Mouse (Mus musculus) kidney, embryonic 16.5 days (tissue): Measurements from ENCODE around the gene Ppm1e. TPM values are rescaled to one million over a fixed set of nuclear protein-coding genes. Genes with fewer than 3 reads are reported as not detected.

Experiments used
- ATAC-seq: fragments of 200-750 bp; cut with Nextera tagmentation; 2 replicates; pipeline ENCODE4 v1.8.0; 2017; ENCODE audit warnings: moderate TSS enrichment; ENCODE audit not compliant: low FRiP score, low TSS enrichment
- H3K27ac ChIP-seq: fragments of 300-500 bp; sonication (generic); 2 replicates; pipeline ENCODE4 v1.5.1; 2014; ENCODE audit warnings: low read length
- H3K27me3 ChIP-seq: fragments of 300-500 bp; sonication (generic); 2 replicates; pipeline ENCODE4 v1.6.1; 2014; ENCODE audit warnings: low read length, control low read depth, mixed read lengths; ENCODE audit not compliant: insufficient read depth
- H3K36me3 ChIP-seq: fragments of 300-500 bp; sonication (generic); 2 replicates; pipeline ENCODE4 v1.6.1; 2014; ENCODE audit warnings: low read length, control low read depth, mixed read lengths; ENCODE audit not compliant: insufficient read depth
- H3K4me1 ChIP-seq: fragments of 300-500 bp; sonication (generic); 2 replicates; pipeline ENCODE4 v1.6.1; 2014; ENCODE audit warnings: low read length, control low read depth, mixed read lengths; ENCODE audit not compliant: insufficient read depth
- H3K4me2 ChIP-seq: fragments of 300-500 bp; sonication (generic); replicated peaks from 2 replicates; pipeline ENCODE4 v1.6.1; 2014; ENCODE audit warnings: low read depth, low read length
- H3K4me3 ChIP-seq: fragments of 300-500 bp; sonication (generic); 2 replicates; pipeline ENCODE4 v1.5.1; 2014; ENCODE audit warnings: mild to moderate bottlenecking, low read length
- H3K9ac ChIP-seq: fragments of 300-500 bp; sonication (generic); replicated peaks from 2 replicates; pipeline ENCODE4 v1.6.1; 2014; ENCODE audit warnings: low read length
- H3K9me3 ChIP-seq: fragments of 300-500 bp; sonication (generic); 2 replicates; pipeline ENCODE4 v1.6.1; 2016; ENCODE audit warnings: low read length, control low read depth
- WGBS: fragments of 180-500 bp; shearing (Covaris S2); extraction: QIAGEN DNeasy Blood & Tissue Kit; methylation state at CpG from one replicate; pipeline ENCODE4 v1.1.7; 2014; 5-methylcytosine and 5-hydroxymethylcytosine counted together
- polyA plus RNA-seq: library from polyadenylated mRNA; unstranded; fragments of >200 nt; fragmentation: Nextera tagmentation; extraction: Ambion mirVana; gene quantifications from 2 replicates; pipeline ENCODE4 v1.2.1, GENCODE M21; 2015

Ppm1e gene
- polyA plus RNA-seq, 1 experiment from 2014 or later = 1.9 TPM

GRCm38 (mm10) chr11:87313533-87313932, 45.3 kb downstream of the Ppm1e start:
- no peaks in the 10 kb centered on the region for H3K4me1 ChIP-seq
- H3K9ac ChIP-seq = no peak overlapping the region
- no peak for ATAC-seq
- no peak overlapping the region for H3K4me3 ChIP-seq
- H3K27ac ChIP-seq = no peak overlapping the region
- no peaks in the 10 kb centered on the region for H3K27me3 ChIP-seq
- H3K36me3 ChIP-seq = no peaks in the 10 kb centered on the region
- H3K4me2 ChIP-seq = no peak overlapping the region
- 62% methylated on average over 3 of the region's 3 CpGs for WGBS
- no peaks in the 10 kb centered on the region for H3K9me3 ChIP-seq

DNA sequence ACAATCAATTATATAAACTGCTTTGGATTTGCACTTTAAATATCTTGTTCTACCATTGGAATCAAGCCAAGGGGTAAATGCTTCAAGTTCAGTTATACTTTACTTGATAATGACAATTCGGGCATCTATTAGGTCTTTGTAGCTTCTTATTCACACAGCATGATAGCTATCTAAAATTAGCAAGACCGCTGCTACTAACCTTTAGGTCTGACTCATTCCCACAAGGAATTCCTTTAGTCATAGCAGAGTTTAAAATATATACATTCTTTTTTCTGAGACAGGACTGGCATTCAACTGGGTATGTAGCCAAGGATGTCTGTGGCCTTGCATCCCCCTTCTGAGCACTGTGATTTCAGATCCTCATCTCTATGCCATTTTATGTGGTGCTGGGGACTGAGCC, 48.5 kb downstream of the Ppm1e start:
- ATAC-seq = no peak
- WGBS = 85% methylated on average over 2 of the region's 2 CpGs
- Histone ChIP-seq H3K27ac (no peak overlapping the region), H3K9me3 (no peaks in the 10 kb centered on the region), H3K36me3 (no peaks in the 10 kb centered on the region), H3K27me3 (no peaks in the 10 kb centered on the region), H3K9ac (no peak overlapping the region), H3K4me1 (no peaks in the 10 kb centered on the region), H3K4me2 (no peak overlapping the region), H3K4me3 (no peak overlapping the region)

DNA sequence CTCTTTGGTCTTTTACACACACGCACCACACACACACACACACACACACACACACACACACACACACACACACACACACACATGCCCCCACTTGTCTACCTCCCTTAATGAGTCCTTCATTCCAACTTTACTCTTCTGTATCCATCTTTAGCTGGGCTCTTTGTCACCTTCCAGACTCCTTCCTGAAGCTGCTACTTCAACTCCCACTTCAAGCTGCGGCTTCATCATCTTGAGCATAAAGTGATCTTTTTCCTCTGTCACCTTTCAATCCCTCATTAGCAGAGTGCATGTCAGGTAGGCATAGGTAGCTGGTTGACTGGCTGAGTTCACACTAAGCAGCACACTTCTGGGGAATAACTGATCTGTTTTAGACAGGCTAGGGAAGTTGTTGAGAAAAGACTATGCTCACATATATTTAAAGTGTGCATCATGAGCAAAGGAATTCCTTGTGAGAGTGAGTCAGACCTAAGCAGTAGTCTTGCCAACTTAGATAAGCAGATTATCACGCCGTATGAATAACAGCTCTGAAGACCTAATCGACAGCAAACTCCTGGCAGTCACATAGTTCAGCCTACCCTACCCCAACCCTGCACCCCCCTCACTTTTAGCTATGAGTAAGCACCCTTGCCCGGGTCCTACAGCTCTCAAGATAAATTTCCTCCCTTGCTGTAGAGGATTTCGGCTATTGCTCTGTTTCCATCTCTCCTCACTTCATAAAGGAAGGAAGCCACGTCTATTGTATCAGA, 49.3 kb downstream of the Ppm1e start:
- Histone ChIP-seq H3K4me3 (no peak overlapping the region), H3K27ac (no peak overlapping the region)

DNA sequence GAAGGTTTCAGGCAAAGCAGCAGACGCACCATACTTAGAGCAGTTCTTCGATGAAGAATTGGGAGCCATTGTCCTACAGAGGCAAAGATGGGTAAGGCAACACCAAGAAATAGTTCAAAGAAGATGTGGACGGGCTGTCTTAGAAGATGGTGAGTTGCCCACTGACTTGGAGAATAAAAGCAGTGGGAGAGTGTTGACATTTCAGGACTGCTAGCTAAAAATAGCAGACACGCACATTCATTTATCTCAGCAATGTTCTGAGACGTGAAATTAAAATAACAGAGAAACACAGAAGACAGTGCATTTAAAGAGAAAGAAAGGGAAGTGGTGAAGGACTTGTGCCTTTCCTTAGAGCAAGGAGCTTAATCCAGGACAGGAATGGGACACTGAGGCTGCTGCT, 59.8 kb downstream of the Ppm1e start:
- no peaks in the 10 kb centered on the region for H3K9me3 ChIP-seq
- ATAC-seq = no peak
- H3K27me3 ChIP-seq = no peaks in the 10 kb centered on the region
- 56% methylated on average over 5 of the region's 5 CpGs for WGBS
- H3K27ac ChIP-seq = no peak overlapping the region
- H3K9ac ChIP-seq = no peak overlapping the region
- no peak overlapping the region for H3K4me2 ChIP-seq
- no peak overlapping the region for H3K4me3 ChIP-seq
- H3K36me3 ChIP-seq = no peaks in the 10 kb centered on the region
- peaks cover 5% of the 10 kb centered on the region; the same call in 1 of the 2 replicates for H3K4me1 ChIP-seq

More for the DNA sequence above, 49.3 kb downstream of the Ppm1e start:
- Histone ChIP-seq H3K36me3 (no peaks in the 10 kb centered on the region), H3K27me3 (no peaks in the 10 kb centered on the region), H3K4me2 (no peak overlapping the region), H3K9ac (no peak overlapping the region), H3K4me1 (no peaks in the 10 kb centered on the region), H3K9me3 (no peaks in the 10 kb centered on the region)
- WGBS = 75% methylated on average over 8 of the region's 8 CpGs
- no peak for ATAC-seq

DNA sequence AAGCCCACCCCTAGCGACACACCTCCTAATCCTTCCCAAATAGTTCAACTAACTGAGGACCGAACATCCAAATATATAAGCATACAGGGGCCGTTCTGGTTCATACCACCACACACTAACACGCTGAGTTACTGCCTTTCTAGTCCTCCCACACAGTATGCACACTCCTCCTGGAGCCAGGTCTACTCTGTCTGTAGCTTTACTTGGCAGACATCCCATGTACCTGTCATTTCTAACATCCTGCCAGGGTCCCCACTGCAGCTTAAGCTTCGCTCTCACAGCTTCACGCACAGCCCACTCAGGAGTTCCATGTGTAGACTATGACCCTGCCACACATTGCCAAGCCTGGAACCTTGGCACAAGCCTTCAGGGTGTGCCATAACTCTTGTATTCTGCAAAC, 62.4 kb downstream of the Ppm1e start:
- H3K27me3 ChIP-seq = no peaks in the 10 kb centered on the region
- no peaks in the 10 kb centered on the region for H3K36me3 ChIP-seq
- no peaks in the 10 kb centered on the region for H3K9me3 ChIP-seq
- no peak overlapping the region for H3K27ac ChIP-seq
- no peak overlapping the region for H3K4me2 ChIP-seq
- no peak overlapping the region for H3K9ac ChIP-seq
- ATAC-seq = no peak
- no peak overlapping the region for H3K4me3 ChIP-seq
- 72% methylated on average over 6 of the region's 6 CpGs for WGBS
- H3K4me1 ChIP-seq = peaks cover 5% of the 10 kb centered on the region; the same call in 1 of the 2 replicates

DNA sequence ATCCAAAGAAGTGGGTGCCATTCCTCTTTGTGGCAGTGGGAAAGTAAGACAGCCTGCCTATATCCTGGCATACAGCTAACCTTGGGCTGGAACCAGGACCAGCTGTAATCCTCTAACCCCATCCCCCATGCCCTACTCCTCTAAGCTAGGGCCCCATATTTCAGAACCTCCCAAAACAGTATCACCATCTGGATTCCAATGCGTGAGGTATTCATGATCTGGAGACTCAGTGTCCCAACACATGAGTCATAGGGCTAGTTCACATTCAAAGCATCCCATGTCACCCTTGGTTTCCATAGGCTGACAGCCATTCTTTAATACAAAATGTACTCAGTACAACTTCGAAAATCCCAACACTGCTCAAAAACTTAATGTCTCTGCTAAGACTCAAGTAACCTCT, 63.2 kb downstream of the Ppm1e start:
- Histone ChIP-seq H3K4me3 (no peak overlapping the region), H3K27ac (no peak overlapping the region), H3K4me2 (no peak overlapping the region), H3K27me3 (no peaks in the 10 kb centered on the region), H3K9ac (no peak overlapping the region), H3K4me1 (peaks cover 5% of the 10 kb centered on the region; the same call in 1 of the 2 replicates), H3K36me3 (no peaks in the 10 kb centered on the region), H3K9me3 (no peaks in the 10 kb centered on the region)
- 95% methylated on average over 2 of the region's 2 CpGs for WGBS
- no peak for ATAC-seq

DNA sequence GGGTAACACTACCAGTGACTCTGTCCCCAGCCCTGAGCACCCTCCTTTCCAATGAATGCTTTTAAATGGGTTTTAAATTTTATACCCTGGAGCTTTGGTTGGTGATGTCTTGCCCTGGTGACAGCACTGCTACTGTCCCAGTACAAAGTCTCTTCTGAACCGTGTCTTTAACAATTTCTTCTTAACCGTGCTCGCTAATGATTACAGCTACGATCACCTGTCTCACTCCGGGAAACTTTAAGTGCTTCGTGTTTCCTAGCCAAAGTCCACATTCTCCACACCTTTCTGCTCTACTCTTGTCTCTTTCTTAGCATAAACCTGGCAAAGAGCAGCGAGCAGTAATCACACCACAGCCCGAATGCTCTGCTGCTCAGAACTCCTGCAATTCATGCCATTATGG, 69.5 kb downstream of the Ppm1e start:
- Histone ChIP-seq H3K9ac (no peak overlapping the region), H3K27ac (no peak overlapping the region), H3K4me3 (no peak overlapping the region), H3K27me3 (no peaks in the 10 kb centered on the region), H3K4me1 (no peaks in the 10 kb centered on the region), H3K9me3 (no peaks in the 10 kb centered on the region), H3K4me2 (no peak overlapping the region), H3K36me3 (no peaks in the 10 kb centered on the region)
- ATAC-seq = peak; percentile 42
- 64% methylated on average over 8 of the region's 8 CpGs for WGBS

- H3K4me2 ChIP-seq = no peak overlapping the region
- H3K27me3 ChIP-seq = no peaks in the 10 kb centered on the region
- no peak overlapping the region for H3K9ac ChIP-seq
- H3K4me3 ChIP-seq = no peak overlapping the region
- whole genome bisulfite sequencing = 87% methylated on average over 2 of the region's 2 CpGs
- H3K36me3 ChIP-seq = no peaks in the 10 kb centered on the region
- 0 out of 2 replicates have a peak, but pooled peaks cover 3% of the 10 kb centered on the region for H3K4me1 ChIP-seq
- ATAC-seq = no peak
- H3K9me3 ChIP-seq = no peaks in the 10 kb centered on the region
- no peak overlapping the region for H3K27ac ChIP-seq
These were observed 72.6 kb downstream of the Ppm1e start for GRCm38 (mm10) chr11:87286194-87286593.

- H3K9ac ChIP-seq = no peak overlapping the region
- 0 out of 2 replicates have a peak, but pooled peaks cover 4% of the 10 kb centered on the region for H3K4me1 ChIP-seq
- WGBS = 78% methylated on average over 7 of the region's 7 CpGs
- no peak overlapping the region for H3K27ac ChIP-seq
- no peaks in the 10 kb centered on the region for H3K27me3 ChIP-seq
- no peak for ATAC-seq
- no peak overlapping the region for H3K4me2 ChIP-seq
- no peak overlapping the region for H3K4me3 ChIP-seq
- H3K9me3 ChIP-seq = no peaks in the 10 kb centered on the region
- no peaks in the 10 kb centered on the region for H3K36me3 ChIP-seq
These were observed 76.8 kb downstream of the Ppm1e start for GRCm38 (mm10) chr11:87281907-87282475.

DNA sequence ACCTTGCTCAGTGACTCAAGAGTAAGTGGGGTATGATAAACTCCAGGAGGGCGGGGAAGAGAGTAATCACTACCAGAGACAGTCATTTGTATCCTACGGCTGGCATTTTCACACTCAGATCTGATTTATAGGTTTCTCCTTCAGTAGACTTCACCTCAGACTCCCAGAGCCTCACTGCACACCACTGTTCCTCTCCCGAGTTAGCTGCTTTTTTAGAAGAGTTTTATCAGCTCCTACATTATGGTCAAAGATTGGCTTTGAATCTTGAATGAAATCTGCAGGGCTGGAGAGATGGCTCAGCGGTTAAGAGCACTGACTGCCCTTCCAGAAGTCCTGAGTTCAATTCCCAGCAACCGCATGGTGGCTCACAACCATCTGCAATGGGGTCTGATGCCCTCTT, 79.4 kb downstream of the Ppm1e start:
- ATAC-seq = 0 out of 2 replicates have a peak, but pooled peaks have one; percentile 23
- Histone ChIP-seq H3K4me3 (no peak overlapping the region), H3K4me1 (0 out of 2 replicates have a peak, but pooled peaks cover 10% of the 10 kb centered on the region), H3K4me2 (no peak overlapping the region), H3K27ac (no peak overlapping the region), H3K9me3 (no peaks in the 10 kb centered on the region), H3K36me3 (no peaks in the 10 kb centered on the region), H3K27me3 (no peaks in the 10 kb centered on the region), H3K9ac (no peak overlapping the region)
- 33% methylated on average over 5 of the region's 5 CpGs for WGBS
